Mouse (Mus musculus) MEL (cell line): Measurements from ENCODE around the gene Cadps2. TPM values are rescaled to one million over a fixed set of nuclear protein-coding genes. Genes with fewer than 3 reads are reported as not detected.

Experiments
- DNase-seq: peaks from one replicate; pipeline ENCODE4 v3.0.0; 2011; ENCODE audit warnings: low read depth, low spot score
- H3K27ac ChIP-seq: 2 replicates; pipeline ENCODE4 v1.5.1; 2012; ENCODE audit warnings: low read depth, mild to moderate bottlenecking, control low read depth, low read length, moderate library complexity; ENCODE audit not compliant: control insufficient read depth
- H3K27me3 ChIP-seq, 2 experiments: fragments of 150-350 bp in 1 of 2; sonication (generic) in 1 of 2; 2 replicates each; pipeline ENCODE4 v1.6.1; 2012; ENCODE audit warnings: low read length in 2 of 2, mild to moderate bottlenecking in 2 of 2, improper control_type of control experiment in 1 of 2, moderate library complexity in 1 of 2; ENCODE audit not compliant: insufficient read depth in 2 of 2, control insufficient read depth in 1 of 2
- H3K36me3 ChIP-seq, 2 experiments: 2 replicates each; pipeline ENCODE4 v1.6.1; 2012 to 2014; ENCODE audit warnings: low read length in 2 of 2, improper control_type of control experiment in 1 of 2, inconsistent platforms in 1 of 2, mild to moderate bottlenecking in 1 of 2; ENCODE audit not compliant: insufficient read depth in 2 of 2, control insufficient read depth in 1 of 2
- H3K4me1 ChIP-seq, 2 experiments: fragments of 150-350 bp in 1 of 2; sonication (generic) in 1 of 2; 2 replicates each; pipeline ENCODE4 v1.6.1; 2012; ENCODE audit warnings: low read length in 2 of 2, improper control_type of control experiment in 1 of 2, mild to moderate bottlenecking in 1 of 2; ENCODE audit not compliant: insufficient read depth in 2 of 2, control insufficient read depth in 1 of 2
- H3K4me3 ChIP-seq, 2 experiments: fragments of 150-350 bp in 1 of 2; sonication (generic) in 1 of 2; 2 replicates each; pipeline ENCODE4 v1.5.1; 2012; ENCODE audit warnings: low read depth in 2 of 2, low read length in 2 of 2, mild to moderate bottlenecking in 2 of 2, moderate library complexity in 2 of 2, control low read depth in 1 of 2, improper control_type of control experiment in 1 of 2; ENCODE audit not compliant: control insufficient read depth in 1 of 2, insufficient read depth in 1 of 2
- H3K79me2 ChIP-seq: 2 replicates; pipeline ENCODE4 v1.6.1; 2012; ENCODE audit warnings: mild to moderate bottlenecking, low read length, moderate library complexity; ENCODE audit not compliant: control insufficient read depth, poor library complexity, insufficient read depth
- H3K9ac ChIP-seq: 2 replicates; pipeline ENCODE4 v1.6.1; 2012; ENCODE audit warnings: low read depth, mild to moderate bottlenecking, control low read depth, low read length, moderate library complexity; ENCODE audit not compliant: control insufficient read depth, poor library complexity, severe bottlenecking
- H3K9me3 ChIP-seq: fragments of 150-350 bp; sonication (generic); replicated peaks from 2 replicates; pipeline ENCODE4 v1.6.1; 2012; ENCODE audit warnings: mild to moderate bottlenecking, low read length, improper control_type of control experiment, moderate library complexity; ENCODE audit not compliant: insufficient read depth
- BHLHE40 ChIP-seq: IDR thresholded peaks from 2 replicates; pipeline ENCODE4 v1.6.1; 2012; ENCODE audit warnings: low read depth, mild to moderate bottlenecking, inconsistent platforms, low read length, improper control_type of control experiment, borderline replicate concordance
- CHD2 ChIP-seq: IDR thresholded peaks from 2 replicates; pipeline ENCODE4 v1.6.1; 2011; ENCODE audit warnings: low read length, improper control_type of control experiment
- ELF1 ChIP-seq: IDR thresholded peaks from 2 replicates; pipeline ENCODE4 v1.6.1; 2014; ENCODE audit warnings: low read depth, mild to moderate bottlenecking, inconsistent platforms, low read length, improper control_type of control experiment, moderate library complexity
- EP300 ChIP-seq, 2 experiments: IDR thresholded peaks; 2 replicates each; pipeline ENCODE4 v1.6.1; 2011; ENCODE audit warnings: improper control_type of control experiment in 2 of 2, low read length in 2 of 2, low read depth in 1 of 2, mild to moderate bottlenecking in 1 of 2
- ETS1 ChIP-seq: IDR thresholded peaks from 2 replicates; pipeline ENCODE4 v1.6.1; 2012; ENCODE audit warnings: low read depth, mild to moderate bottlenecking, inconsistent platforms, low read length, improper control_type of control experiment, moderate library complexity
- GABPA ChIP-seq: IDR thresholded peaks from 2 replicates; pipeline ENCODE4 v1.6.1; 2012; ENCODE audit warnings: low read depth, mild to moderate bottlenecking, inconsistent platforms, low read length, improper control_type of control experiment, moderate library complexity
- HCFC1 ChIP-seq: IDR thresholded peaks from 2 replicates; pipeline ENCODE4 v1.6.1; 2012; ENCODE audit warnings: low read depth, mild to moderate bottlenecking, inconsistent platforms, low read length, improper control_type of control experiment, moderate library complexity
- JUND ChIP-seq: IDR thresholded peaks from 2 replicates; pipeline ENCODE4 v1.6.1; 2011; ENCODE audit warnings: low read depth, mild to moderate bottlenecking, improper control_type of control experiment, low read length
- KAT2A ChIP-seq: conservative IDR thresholded peaks from 2 replicates; pipeline ENCODE4 v1.6.1; 2012; ENCODE audit warnings: low read depth, low read length, improper control_type of control experiment, inconsistent platforms
- MAFK ChIP-seq: IDR thresholded peaks from 2 replicates; pipeline ENCODE4 v1.6.1; 2011; ENCODE audit warnings: low read depth, mild to moderate bottlenecking, low read length, improper control_type of control experiment, borderline replicate concordance
- MAX ChIP-seq: IDR thresholded peaks from 2 replicates; pipeline ENCODE4 v1.6.1; 2011; ENCODE audit warnings: low read length, improper control_type of control experiment
- MEF2A ChIP-seq: IDR thresholded peaks from 2 replicates; pipeline ENCODE4 v1.6.1; 2014; ENCODE audit warnings: low read depth, mild to moderate bottlenecking, inconsistent platforms, low read length, improper control_type of control experiment; ENCODE audit not compliant: poor library complexity, insufficient replicate concordance, severe bottlenecking; ENCODE audit errors: extremely low read depth
- MXI1 ChIP-seq: IDR thresholded peaks from 2 replicates; pipeline ENCODE4 v1.6.1; 2011; ENCODE audit warnings: mild to moderate bottlenecking, low read depth, low read length, improper control_type of control experiment
- MYB ChIP-seq: IDR thresholded peaks from 2 replicates; pipeline ENCODE4 v1.6.1; 2011; ENCODE audit warnings: mild to moderate bottlenecking, low read depth, low read length, improper control_type of control experiment
- MYC ChIP-seq: IDR thresholded peaks from 2 replicates; pipeline ENCODE4 v1.6.1; 2011; ENCODE audit warnings: low read depth, mild to moderate bottlenecking, low read length, improper control_type of control experiment, moderate library complexity
- NELFE ChIP-seq: IDR thresholded peaks from 2 replicates; pipeline ENCODE4 v1.6.1; 2011; ENCODE audit warnings: low read depth, low read length, improper control_type of control experiment
- POLR2A ChIP-seq, 2 experiments: IDR thresholded peaks; 2 replicates each; pipeline ENCODE4 v1.6.1; 2011 to 2012; ENCODE audit warnings: low read length in 2 of 2, mild to moderate bottlenecking in 2 of 2, control low read depth in 1 of 2, improper control_type of control experiment in 1 of 2, low read depth in 1 of 2, moderate library complexity in 1 of 2; ENCODE audit not compliant: control insufficient read depth in 1 of 2, insufficient read depth in 1 of 2, poor library complexity in 1 of 2
- RCOR1 ChIP-seq: IDR thresholded peaks from 2 replicates; pipeline ENCODE4 v1.6.1; 2012; ENCODE audit warnings: low read depth, mild to moderate bottlenecking, inconsistent platforms, low read length, improper control_type of control experiment
- SIN3A ChIP-seq: IDR thresholded peaks from 2 replicates; pipeline ENCODE4 v1.6.1; 2012; ENCODE audit warnings: low read length, improper control_type of control experiment, inconsistent platforms
- TBP ChIP-seq: IDR thresholded peaks from 2 replicates; pipeline ENCODE4 v1.8.0; 2011; ENCODE audit warnings: low read depth, low read length, improper control_type of control experiment
- UBTF ChIP-seq: IDR thresholded peaks from 2 replicates; pipeline ENCODE4 v1.6.1; 2012; ENCODE audit warnings: low read depth, mild to moderate bottlenecking, inconsistent platforms, low read length, improper control_type of control experiment, moderate library complexity, borderline replicate concordance; ENCODE audit not compliant: insufficient read depth
- USF2 ChIP-seq, 2 experiments: IDR thresholded peaks; 2 replicates each; pipeline ENCODE4 v1.6.1; 2011 to 2012; ENCODE audit warnings: improper control_type of control experiment in 2 of 2, low read length in 2 of 2, borderline replicate concordance in 1 of 2, inconsistent platforms in 1 of 2, low read depth in 1 of 2, mild to moderate bottlenecking in 1 of 2; ENCODE audit not compliant: insufficient read depth in 1 of 2
- ZC3H11A ChIP-seq: IDR thresholded peaks from 2 replicates; pipeline ENCODE4 v1.6.1; 2012; ENCODE audit warnings: low read depth, mild to moderate bottlenecking, inconsistent platforms, low read length, improper control_type of control experiment
- ZKSCAN1 ChIP-seq: IDR thresholded peaks from 2 replicates; pipeline ENCODE4 v1.6.1; 2012; ENCODE audit warnings: low read depth, mild to moderate bottlenecking, inconsistent platforms, low read length, improper control_type of control experiment, moderate library complexity
- polyA plus RNA-seq, 2 experiments: library from polyadenylated mRNA; stranded (reverse) in 1 of 2; unstranded in 1 of 2; fragments of >175 nt in 1 of 2; fragments of >200 nt in 1 of 2; gene quantifications; 2 replicates each; pipeline versions ENCODE4 v1.2.1 to v1.2.4; 2012; ENCODE audit warnings: low replicate concordance in 2 of 2, low read depth in 1 of 2; ENCODE audit not compliant: insufficient read length in 2 of 2, insufficient read depth in 1 of 2, missing spikeins in 1 of 2
- total RNA-seq: library from RNA; depleted of rRNA; stranded (reverse); fragments of 300-350 nt; gene quantifications from 2 replicates; pipeline ENCODE4 v1.2.3, GENCODE M21; 2012

Gene Cadps2
- total and polyA plus RNA-seq, 3 experiments: not detected

- no peak for DNase-seq
- H3K4me3 ChIP-seq: no peak overlapping the region
- no peaks in the 10 kb centered on the region for H3K9me3 ChIP-seq
- H3K36me3 ChIP-seq: no peaks in the 10 kb centered on the region
- H3K27me3 ChIP-seq: no peaks in the 10 kb centered on the region
- no peak for TF ChIP-seq USF2 (IDR thresholded peaks at IDR 0.05; ENCODE audit: borderline replicate concordance in 1 of 2, insufficient read depth in 1 of 2, low read depth in 1 of 2, low read length in 2 of 2)
- no peak for TF ChIP-seq ZC3H11A
- no peak for TF ChIP-seq SIN3A
- TF ChIP-seq TBP: no peak
- TF ChIP-seq GABPA: no peak
- TF ChIP-seq MYB: no peak
- no peak for TF ChIP-seq HCFC1
- TF ChIP-seq JUND: no peak
- no peak for TF ChIP-seq MAX
- TF ChIP-seq MAFK: no peak
- no peak for TF ChIP-seq POLR2A (IDR thresholded peaks at IDR 0.05; ENCODE audit: control insufficient read depth in 1 of 2, insufficient read depth in 1 of 2, low read depth in 1 of 2, low read length in 2 of 2, poor library complexity in 1 of 2)
- H3K79me2 ChIP-seq: no peaks in the 10 kb centered on the region
- no peak overlapping the region for H3K9ac ChIP-seq
- no peak overlapping the region for H3K27ac ChIP-seq
- H3K4me1 ChIP-seq: no peaks in the 10 kb centered on the region
Measured at GRCm38 (mm10) chr6:23876363-23876762, 37.1 kb upstream of the Cadps2 start.

- H3K27me3 ChIP-seq: no peaks in the 10 kb centered on the region
- DNase-seq: no peak
- no peak overlapping the region for H3K9ac ChIP-seq
- H3K36me3 ChIP-seq: no peaks in the 10 kb centered on the region
- H3K4me3 ChIP-seq: no peak overlapping the region
- H3K27ac ChIP-seq: no peak overlapping the region
- no peaks in the 10 kb centered on the region for H3K9me3 ChIP-seq
- H3K79me2 ChIP-seq: no peaks in the 10 kb centered on the region
- H3K4me1 ChIP-seq: no peaks in the 10 kb centered on the region
- TF ChIP-seq ZKSCAN1 (no peak), POLR2A (IDR thresholded peaks at IDR 0.05; ENCODE audit: control insufficient read depth in 1 of 2, insufficient read depth in 1 of 2, low read depth in 1 of 2, low read length in 2 of 2, poor library complexity in 1 of 2) (no peak), KAT2A (no peak), BHLHE40 (no peak), MYB (no peak), ELF1 (no peak), ZC3H11A (no peak), RCOR1 (no peak), ETS1 (no peak), TBP (no peak), MEF2A (no peak), NELFE (no peak), SIN3A (no peak), EP300 (IDR thresholded peaks at IDR 0.05; ENCODE audit: low read depth in 1 of 2, low read length in 2 of 2) (no peak), UBTF (no peak), MXI1 (no peak), CHD2 (no peak), MYC (no peak)
Measured at GRCm38 (mm10) chr6:23873812-23874211, 34.6 kb upstream of the Cadps2 start.
